Mouse (Mus musculus): ENCODE results near the gene Echs1. TPM values are rescaled to one million over a fixed set of nuclear protein-coding genes. Genes with fewer than 3 reads are reported as not detected.

The Echs1 gene
- total and polyA plus RNA-seq, 3 experiments, result 43.3 to 72.0 (median 47.8) TPM

- Histone ChIP-seq H3K36me3 (replicated peaks in 1 of 2; ENCODE audit: control insufficient read depth in 1 of 2, insufficient read depth in 1 of 2, low read length in 1 of 2) (peaks cover 10 to 51% of the 10 kb centered on the region in 2 experiments), H3K4me3 (replicated peaks in 1 of 3; ENCODE audit: low read depth in 2 of 3, low read length in 2 of 3, poor library complexity in 1 of 3) (no peak overlapping the region), H3K27me3 (replicated peaks) (no peaks in the 10 kb centered on the region), H3K4me2 (ENCODE audit: insufficient read depth, low read depth, poor library complexity, severe bottlenecking) (no peak overlapping the region), H3K9ac (ENCODE audit: insufficient read depth, low read depth) (no peak overlapping the region), H3K79me2 (replicated peaks; ENCODE audit: control insufficient read depth, extremely low read depth, insufficient read depth, poor library complexity, severe bottlenecking) (no peaks in the 10 kb centered on the region), H3K9me3 (replicated peaks; ENCODE audit: low read length) (no peaks in the 10 kb centered on the region), H3K27ac (ENCODE audit: insufficient read depth, low read depth) (no peak overlapping the region), H3K4me1 (ENCODE audit: control insufficient read depth in 1 of 2, insufficient read depth in 2 of 2) (peaks cover 0 to 19% of the 10 kb centered on the region in 2 experiments; a peak in 1 of 4 replicates)
- dilution Hi-C loops (cut with MboI; ENCODE audit: extremely low pct_ligation_motif_present, extremely low pct_unique_long_range_greater_than_20kb, low sequenced_read_pairs), result no loop called here
- in situ Hi-C loops (cut with MboI; ENCODE audit: low pct_ligation_motif_present, low pct_unique_long_range_greater_than_20kb, low sequenced_read_pairs), result no loop called here
- TF ChIP-seq SMC3 (IDR thresholded peaks at IDR 0.05; ENCODE audit: low read depth, low read length), result peak; percentile 89
- TF ChIP-seq ZNF384 (IDR thresholded peaks at IDR 0.05; ENCODE audit: low read depth, low read length), result no peak
- TF ChIP-seq ZC3H11A (IDR thresholded peaks at IDR 0.05; ENCODE audit: low read depth, low read length), result 0 out of 2 replicates have a peak, but pooled peaks have one; percentile 20
- no peak for TF ChIP-seq MEF2A (IDR thresholded peaks at IDR 0.05; ENCODE audit: borderline replicate concordance, low read depth, low read length)
- no peak for TF ChIP-seq MAZ (IDR thresholded peaks at IDR 0.05; ENCODE audit: low read depth, low read length)
- TF ChIP-seq GABPA (IDR thresholded peaks at IDR 0.05; ENCODE audit: insufficient replicate concordance, low read depth, low read length), result no peak
- TF ChIP-seq NELFE (IDR thresholded peaks at IDR 0.05; ENCODE audit: low read depth, low read length), result no peak
- TF ChIP-seq BHLHE40 (IDR thresholded peaks at IDR 0.05; ENCODE audit: low read depth, low read length), result no peak
- TF ChIP-seq USF1 (IDR thresholded peaks at IDR 0.05; ENCODE audit: low read depth, low read length), result no peak
- peak; percentile 94 for TF ChIP-seq RAD21 (IDR thresholded peaks at IDR 0.05; ENCODE audit: low read depth, low read length)
- peak; percentile 48 to 93; a peak in 3 of 4 replicates for TF ChIP-seq CTCF (conservative IDR thresholded peaks at IDR 0.05 in 1 of 2, IDR thresholded peaks at IDR 0.05 in 1 of 2; ENCODE audit: low read depth in 2 of 2, low read length in 2 of 2)
- no peak for TF ChIP-seq CHD2 (IDR thresholded peaks at IDR 0.05; ENCODE audit: low read length)
- DNase-seq (ENCODE audit: extremely low read depth), result peak; percentile 80
Measured at GRCm38 (mm10) chr7:140141350-140141749, 25.1 kb upstream of the Echs1 start.

GRCm38 (mm10) chr7:140138021-140138310 is 21.7 kb upstream of the Echs1 start:
- H3K27ac ChIP-seq (ENCODE audit: insufficient read depth, low read depth), result peak overlapping the region; percentile 47
- peak overlapping the region; percentile 93 for H3K9ac ChIP-seq (ENCODE audit: insufficient read depth, low read depth)
- no peaks in the 10 kb centered on the region for H3K27me3 ChIP-seq (replicated peaks)
- peak overlapping the region; percentile 65 for H3K4me2 ChIP-seq (ENCODE audit: insufficient read depth, low read depth, poor library complexity, severe bottlenecking)
- no peak for DNase-seq (ENCODE audit: extremely low read depth)
- H3K36me3 ChIP-seq (replicated peaks in 1 of 2; ENCODE audit: control insufficient read depth in 1 of 2, insufficient read depth in 1 of 2, low read length in 1 of 2), result peaks cover 10 to 55% of the 10 kb centered on the region in 2 experiments
- no peaks in the 10 kb centered on the region for H3K9me3 ChIP-seq (replicated peaks; ENCODE audit: low read length)
- dilution Hi-C loops (cut with MboI; ENCODE audit: extremely low pct_ligation_motif_present, extremely low pct_unique_long_range_greater_than_20kb, low sequenced_read_pairs) (no loop called here), in situ Hi-C loops (cut with MboI; ENCODE audit: low pct_ligation_motif_present, low pct_unique_long_range_greater_than_20kb, low sequenced_read_pairs) (loop anchor here (5.0 to 10.0 kb wide), 3 partner anchors 41 to 223 kb away; partner anchors contain the start of gene Adam8)
- H3K4me1 ChIP-seq (ENCODE audit: control insufficient read depth in 1 of 2, insufficient read depth in 2 of 2), result peaks cover 0 to 22% of the 10 kb centered on the region in 2 experiments; a peak in 1 of 4 replicates
- peak overlapping the region; percentile 55 to 98 (median 94) for H3K4me3 ChIP-seq (replicated peaks in 1 of 3; ENCODE audit: low read depth in 2 of 3, low read length in 2 of 3, poor library complexity in 1 of 3)
- TF ChIP-seq GABPA (IDR thresholded peaks at IDR 0.05; ENCODE audit: insufficient replicate concordance, low read depth, low read length) (no peak), SIN3A (IDR thresholded peaks at IDR 0.05; ENCODE audit: low read length) (no peak), KAT2A (IDR thresholded peaks at IDR 0.05; ENCODE audit: insufficient replicate concordance, low read length) (no peak)
- no peaks in the 10 kb centered on the region for H3K79me2 ChIP-seq (replicated peaks; ENCODE audit: control insufficient read depth, extremely low read depth, insufficient read depth, poor library complexity, severe bottlenecking)

Data from CH12.LX (cell line).